Mouse (Mus musculus) lung, embryonic 14.5 days (tissue): ENCODE measurements at regions not wholly inside any gene's neighbourhood (a gene's known extent, or its start where the extent isn't known, plus 50 kb on each side); places are given as distances from the start of the nearest gene placed in this dataset.

ENCODE experiments used
- ATAC-seq: fragments of 200-750 bp; cut with Nextera tagmentation; 2 replicates; pipeline ENCODE4 v1.8.0; 2017; ENCODE audit warnings: mild to moderate bottlenecking, moderate TSS enrichment, moderate library complexity; ENCODE audit not compliant: insufficient read depth
- DNase-seq: peaks from one replicate; pipeline ENCODE4 v3.0.0-alpha.2; 2015
- H3K27ac ChIP-seq: fragments of 300-500 bp; sonication (generic); 2 replicates; pipeline ENCODE4 v1.5.1; 2014; ENCODE audit warnings: low read depth, mild to moderate bottlenecking, moderate library complexity
- H3K27me3 ChIP-seq: fragments of 300-500 bp; sonication (generic); 2 replicates; pipeline ENCODE4 v1.6.1; 2014; ENCODE audit warnings: low read length, control low read depth; ENCODE audit not compliant: insufficient read depth
- H3K36me3 ChIP-seq: fragments of 300-500 bp; sonication (generic); 2 replicates; pipeline ENCODE4 v1.6.1; 2014; ENCODE audit warnings: control low read depth; ENCODE audit not compliant: insufficient read depth
- H3K4me1 ChIP-seq: fragments of 300-500 bp; sonication (generic); 2 replicates; pipeline ENCODE4 v1.6.1; 2014; ENCODE audit warnings: antibody characterized with exemption, control low read depth; ENCODE audit not compliant: insufficient read depth
- H3K4me2 ChIP-seq: fragments of 300-500 bp; sonication (generic); 2 replicates; pipeline ENCODE4 v1.6.1; 2014; ENCODE audit warnings: mild to moderate bottlenecking
- H3K4me3 ChIP-seq: fragments of 300-500 bp; sonication (generic); 2 replicates; pipeline ENCODE4 v1.5.1; 2014; ENCODE audit warnings: low read depth, low read length
- H3K9ac ChIP-seq: fragments of 300-500 bp; sonication (generic); 2 replicates; pipeline ENCODE4 v1.6.1; 2014
- H3K9me3 ChIP-seq: fragments of 300-500 bp; sonication (generic); 2 replicates; pipeline ENCODE4 v1.6.1; 2016; ENCODE audit warnings: low read depth, low read length, control low read depth
- CTCF ChIP-seq: IDR thresholded peaks from 2 replicates; pipeline ENCODE4 v1.5.1; 2016; ENCODE audit warnings: antibody characterized with exemption, low read depth
- WGBS: fragments of 180-500 bp; shearing (Covaris S2); extraction: QIAGEN DNeasy Blood & Tissue Kit; methylation state at CpG from one replicate; pipeline ENCODE4 v1.1.7; 2014; 5-methylcytosine and 5-hydroxymethylcytosine counted together

DNA sequence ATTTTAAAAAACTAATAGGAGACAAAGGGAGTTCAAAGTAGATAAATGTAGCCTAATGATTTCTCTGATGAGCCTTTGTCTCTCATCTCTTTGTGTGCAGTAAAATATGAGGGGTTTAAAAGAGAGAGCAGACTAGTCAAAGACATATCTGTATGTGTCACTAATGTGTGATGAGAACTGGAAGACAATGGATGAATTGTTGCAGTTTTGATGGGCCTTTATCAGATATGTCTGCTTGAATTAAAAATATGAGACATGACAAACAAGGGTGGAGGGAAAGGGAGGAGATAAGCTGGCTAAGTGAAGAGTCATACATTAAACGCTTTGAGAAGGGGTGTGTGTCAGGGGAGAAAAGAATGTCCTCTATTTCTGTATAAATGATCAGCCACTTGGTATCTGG, 1544.9 kb downstream of the Fam181b start:
- Histone ChIP-seq H3K9ac (no peak overlapping the region), H3K27me3 (no peaks in the 10 kb centered on the region), H3K36me3 (no peaks in the 10 kb centered on the region), H3K9me3 (no peaks in the 10 kb centered on the region), H3K27ac (no peak overlapping the region), H3K4me1 (no peaks in the 10 kb centered on the region), H3K4me2 (no peak overlapping the region), H3K4me3 (no peak overlapping the region)
- 56% methylated on average over 1 of the region's 1 CpGs for WGBS
- no peak for TF ChIP-seq CTCF
- ATAC-seq (no peak), DNase-seq (no peak)

DNA sequence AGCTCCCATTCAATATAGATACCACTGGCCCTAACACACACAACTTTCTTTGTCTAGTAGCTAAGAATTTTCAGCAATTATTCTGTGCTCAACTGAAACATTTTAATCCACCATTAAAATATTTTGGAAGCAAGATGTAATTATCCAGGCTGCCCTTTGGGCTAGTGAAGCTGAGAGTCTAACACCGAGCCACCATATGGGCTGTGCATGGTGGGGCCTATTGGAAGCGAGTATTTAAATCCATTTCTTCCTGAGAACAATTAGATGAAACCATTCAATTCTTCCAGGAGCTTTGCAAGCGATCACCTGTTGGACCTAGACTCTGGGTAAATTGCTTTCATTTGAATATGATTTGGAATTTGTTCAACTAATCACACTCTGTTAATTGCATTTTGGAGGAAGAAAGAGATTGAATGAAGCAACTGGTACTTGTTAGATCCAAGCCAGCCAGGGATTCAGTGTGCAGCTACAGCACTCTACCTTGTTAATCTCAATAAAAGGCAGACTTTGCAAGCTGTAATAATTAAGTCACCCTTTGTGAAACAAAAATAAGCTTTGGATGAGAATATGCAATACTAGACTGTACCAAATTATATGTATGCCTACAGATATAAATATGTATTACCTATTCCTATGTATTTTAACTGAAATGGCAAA, 1533.6 kb upstream of the Tenm4 start:
- Histone ChIP-seq H3K27ac (no peak overlapping the region), H3K36me3 (no peaks in the 10 kb centered on the region), H3K4me1 (no peaks in the 10 kb centered on the region), H3K9ac (no peak overlapping the region), H3K4me2 (no peak overlapping the region), H3K9me3 (no peaks in the 10 kb centered on the region), H3K27me3 (no peaks in the 10 kb centered on the region), H3K4me3 (no peak overlapping the region)
- ATAC-seq: no peak
- 80% methylated on average over 3 of the region's 3 CpGs for WGBS
- TF ChIP-seq CTCF: no peak
- DNase-seq: no peak

DNA sequence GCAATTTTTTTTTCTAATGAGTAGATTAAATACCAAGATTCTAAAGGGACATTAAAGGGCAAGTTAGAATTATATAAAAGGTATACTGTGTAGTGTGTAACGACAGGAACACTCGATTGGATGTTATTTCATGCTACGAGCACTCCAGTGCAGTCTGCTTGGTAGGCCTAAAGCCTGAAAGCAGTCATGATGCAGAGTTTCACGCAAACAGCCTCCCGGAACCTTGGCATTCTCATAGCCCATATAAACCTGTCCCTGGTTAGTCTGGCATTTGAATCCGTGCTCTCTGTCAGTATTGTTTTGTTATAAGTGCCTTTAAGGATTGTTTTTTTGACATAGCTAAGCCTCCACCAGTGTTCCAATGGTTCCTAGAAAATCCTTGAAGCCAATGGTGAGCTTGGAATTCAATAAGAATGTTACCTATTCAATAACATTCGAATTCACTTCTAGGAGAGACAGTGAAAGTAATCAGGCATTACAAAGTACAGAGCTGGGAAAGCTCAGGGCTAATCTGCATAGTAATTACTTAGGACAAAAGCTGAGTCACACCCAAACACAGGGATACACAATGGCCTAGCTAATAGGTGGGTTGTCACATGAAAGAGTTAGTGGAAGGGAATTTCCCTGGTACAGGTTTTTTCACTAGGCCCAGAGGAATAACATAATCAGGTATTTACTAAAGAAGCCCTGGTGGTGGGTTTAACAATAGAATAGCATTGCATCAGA, 1526.3 kb upstream of the Tenm4 start:
- H3K36me3 ChIP-seq: no peaks in the 10 kb centered on the region
- no peak for TF ChIP-seq CTCF
- ATAC-seq (no peak), DNase-seq (no peak)
- H3K4me2 ChIP-seq: no peak overlapping the region
- no peak overlapping the region for H3K9ac ChIP-seq
- H3K4me3 ChIP-seq: no peak overlapping the region
- H3K4me1 ChIP-seq: no peaks in the 10 kb centered on the region
- H3K9me3 ChIP-seq: no peaks in the 10 kb centered on the region
- 72% methylated on average over 7 of the region's 7 CpGs for WGBS
- H3K27me3 ChIP-seq: no peaks in the 10 kb centered on the region
- no peak overlapping the region for H3K27ac ChIP-seq

DNA sequence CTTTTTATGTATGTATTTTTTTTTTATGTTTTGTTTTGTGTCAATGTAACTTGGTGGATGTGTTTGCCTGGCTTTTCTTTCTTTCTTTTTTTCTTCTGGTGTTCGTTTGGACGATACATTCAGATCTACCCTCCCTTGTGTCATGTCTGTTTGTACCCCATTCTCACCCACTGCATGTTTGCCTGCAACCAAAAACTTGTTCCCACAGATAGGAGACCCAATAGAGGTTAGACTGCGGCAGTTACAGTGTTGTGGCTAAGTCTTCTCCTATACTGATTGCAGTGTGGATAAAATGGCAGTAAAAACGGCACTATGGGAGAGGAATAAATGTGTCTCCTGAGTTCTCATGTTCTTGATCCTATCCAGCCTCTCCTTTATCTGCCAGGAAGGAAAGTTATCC, 1525.7 kb upstream of the Tenm4 start:
- 69% methylated on average over 4 of the region's 4 CpGs for WGBS
- Histone ChIP-seq H3K9me3 (no peaks in the 10 kb centered on the region), H3K27me3 (no peaks in the 10 kb centered on the region), H3K36me3 (no peaks in the 10 kb centered on the region), H3K4me2 (no peak overlapping the region), H3K27ac (no peak overlapping the region), H3K9ac (no peak overlapping the region), H3K4me3 (no peak overlapping the region), H3K4me1 (no peaks in the 10 kb centered on the region)
- TF ChIP-seq CTCF: no peak
- DNase-seq (no peak), ATAC-seq (no peak)

DNA sequence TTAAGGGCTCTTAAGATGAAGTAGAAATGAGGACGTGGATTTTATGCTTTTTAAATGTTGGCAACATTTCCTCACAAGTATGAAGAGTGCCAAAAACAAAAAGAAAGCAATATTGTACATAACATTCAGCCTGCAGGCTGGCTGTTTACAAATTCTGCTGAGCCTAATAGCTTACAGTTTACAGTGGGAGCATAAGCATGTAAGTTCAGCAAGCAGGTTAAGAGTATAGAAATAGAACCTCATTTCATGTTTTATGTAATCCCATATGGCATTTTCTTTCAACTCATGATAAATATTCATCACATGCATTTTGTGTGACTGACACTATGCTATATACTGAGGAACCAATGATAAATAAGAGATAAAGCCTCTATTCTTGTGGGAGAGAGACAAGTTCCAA, 1520.6 kb upstream of the Tenm4 start:
- ATAC-seq (no peak), DNase-seq (peak; percentile 3)
- TF ChIP-seq CTCF: no peak
- no peak overlapping the region for H3K4me2 ChIP-seq
- 30% methylated on average over 1 of the region's 1 CpGs for WGBS
- no peaks in the 10 kb centered on the region for H3K4me1 ChIP-seq
- H3K27ac ChIP-seq: no peak overlapping the region
- no peak overlapping the region for H3K4me3 ChIP-seq
- no peaks in the 10 kb centered on the region for H3K27me3 ChIP-seq
- H3K9ac ChIP-seq: no peak overlapping the region
- no peaks in the 10 kb centered on the region for H3K36me3 ChIP-seq
- no peaks in the 10 kb centered on the region for H3K9me3 ChIP-seq

DNA sequence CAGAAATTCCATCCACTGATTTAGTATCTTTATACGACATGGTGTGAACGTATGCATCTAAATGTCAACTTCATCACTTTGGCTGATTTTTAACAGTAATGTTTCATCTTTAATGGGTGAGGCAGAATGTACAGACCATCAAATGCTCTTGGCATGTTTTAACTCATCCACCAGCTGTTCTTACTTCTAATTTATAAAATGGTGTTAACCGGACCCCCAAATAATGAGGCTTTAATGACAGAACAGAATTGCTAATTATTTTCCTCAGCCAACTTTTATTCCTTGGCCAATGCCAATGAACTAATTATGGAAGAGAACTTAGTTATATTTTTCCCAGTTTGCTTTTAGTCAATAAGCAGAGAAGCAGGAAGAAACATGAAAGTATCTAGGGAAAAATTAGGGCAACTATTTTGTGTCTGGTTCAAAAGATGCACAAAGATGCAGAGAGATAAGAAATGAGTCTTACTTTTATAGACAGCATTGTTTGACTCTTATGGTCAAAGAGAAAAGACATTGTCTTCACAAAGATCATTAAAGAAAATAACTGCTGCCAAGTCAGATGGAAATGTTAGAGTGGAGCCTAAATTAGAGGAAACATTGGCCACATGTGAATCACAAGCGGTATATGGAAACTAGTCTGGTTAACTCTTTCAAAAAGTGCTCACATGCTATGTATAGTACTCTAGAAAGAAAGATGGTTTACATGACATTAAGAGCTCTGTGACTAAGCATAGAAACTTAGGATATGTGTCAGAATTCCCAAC, 1504.5 kb upstream of the Tenm4 start:
- Histone ChIP-seq H3K36me3 (no peaks in the 10 kb centered on the region), H3K4me3 (no peak overlapping the region), H3K27me3 (no peaks in the 10 kb centered on the region), H3K27ac (no peak overlapping the region), H3K4me2 (no peak overlapping the region), H3K9me3 (no peaks in the 10 kb centered on the region), H3K4me1 (no peaks in the 10 kb centered on the region), H3K9ac (no peak overlapping the region)
- ATAC-seq: no peak
- 88% methylated on average over 4 of the region's 4 CpGs for WGBS
- no peak for DNase-seq
- TF ChIP-seq CTCF: no peak

DNA sequence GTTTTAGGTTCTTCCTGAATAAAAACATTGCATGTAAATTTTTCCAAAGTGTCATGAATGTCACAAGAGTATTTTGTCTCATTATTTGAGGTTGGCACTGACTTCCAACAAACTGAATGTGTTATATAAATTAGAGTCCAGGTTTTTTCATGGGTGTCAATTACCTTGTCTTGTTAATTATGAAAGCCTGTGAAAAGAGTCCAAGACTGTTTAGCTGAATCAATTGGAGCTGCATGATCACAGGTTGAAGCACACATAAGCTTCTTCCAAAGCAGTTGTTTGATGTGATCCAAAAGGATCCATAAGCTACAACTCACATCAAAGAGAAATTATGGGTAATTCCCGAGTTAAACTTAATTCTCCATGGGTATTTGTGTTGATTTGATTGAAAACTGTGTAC, 1502.8 kb upstream of the Tenm4 start:
- H3K36me3 ChIP-seq: no peaks in the 10 kb centered on the region
- TF ChIP-seq CTCF: no peak

More for the DNA sequence above, 1502.8 kb upstream of the Tenm4 start:
- Histone ChIP-seq H3K4me1 (no peaks in the 10 kb centered on the region), H3K9me3 (no peaks in the 10 kb centered on the region), H3K4me3 (no peak overlapping the region), H3K9ac (no peak overlapping the region), H3K27ac (no peak overlapping the region), H3K4me2 (no peak overlapping the region), H3K27me3 (no peaks in the 10 kb centered on the region)
- DNase-seq: no peak
- no peak for ATAC-seq
- WGBS: 27% methylated on average over 1 of the region's 1 CpGs
